Mouse (Mus musculus) olfactory bulb, adult 2 months (tissue): ENCODE measurements around the gene Efcab8. TPM values are rescaled to one million over a fixed set of nuclear protein-coding genes. Genes with fewer than 3 reads are reported as not detected.
"Not testable (repeated sequence)": the region's sequence is repeated elsewhere in the genome, so short reads cannot be mapped to it uniquely, and the experiment has no call there.

Experiments
- H3K27ac ChIP-seq: fragments of 200-500 bp; 2 replicates; pipeline ENCODE4 v1.5.1; 2012; ENCODE audit warnings: low read depth, low read length; ENCODE audit not compliant: insufficient read depth
- H3K4me1 ChIP-seq: fragments of 200-500 bp; 2 replicates; pipeline ENCODE4 v1.6.1; 2012; ENCODE audit warnings: low read length; ENCODE audit not compliant: control insufficient read depth, insufficient read depth
- H3K4me3 ChIP-seq: fragments of 200-500 bp; 2 replicates; pipeline ENCODE4 v1.5.1; 2012; ENCODE audit warnings: mild to moderate bottlenecking, low read depth, low read length, moderate library complexity; ENCODE audit not compliant: insufficient read depth
- CTCF ChIP-seq: fragments of 200-500 bp; IDR thresholded peaks from 2 replicates; pipeline ENCODE4 v1.5.1; 2012; ENCODE audit warnings: low read depth, mild to moderate bottlenecking, low read length, moderate library complexity; ENCODE audit not compliant: insufficient read depth
- POLR2A ChIP-seq: fragments of 200-500 bp; IDR thresholded peaks from 2 replicates; pipeline ENCODE4 v1.6.1; 2012; ENCODE audit warnings: mild to moderate bottlenecking, low read depth, low read length, moderate library complexity; ENCODE audit not compliant: insufficient read depth
- WGBS: fragments of 180-500 bp; shearing (Covaris S2); methylation state at CpG from one replicate; pipeline ENCODE4 v1.1.7; 2018; 5-methylcytosine and 5-hydroxymethylcytosine counted together
- polyA plus RNA-seq: library from polyadenylated mRNA; stranded (reverse); fragments of >200 nt; gene quantifications from 2 replicates; pipeline ENCODE4 v1.2.4, GENCODE M21; 2012; ENCODE audit warnings: low replicate concordance; ENCODE audit not compliant: missing spikeins, insufficient read depth, insufficient read length

Gene Efcab8
- polyA plus RNA-seq, 1 experiment: not detected

DNA sequence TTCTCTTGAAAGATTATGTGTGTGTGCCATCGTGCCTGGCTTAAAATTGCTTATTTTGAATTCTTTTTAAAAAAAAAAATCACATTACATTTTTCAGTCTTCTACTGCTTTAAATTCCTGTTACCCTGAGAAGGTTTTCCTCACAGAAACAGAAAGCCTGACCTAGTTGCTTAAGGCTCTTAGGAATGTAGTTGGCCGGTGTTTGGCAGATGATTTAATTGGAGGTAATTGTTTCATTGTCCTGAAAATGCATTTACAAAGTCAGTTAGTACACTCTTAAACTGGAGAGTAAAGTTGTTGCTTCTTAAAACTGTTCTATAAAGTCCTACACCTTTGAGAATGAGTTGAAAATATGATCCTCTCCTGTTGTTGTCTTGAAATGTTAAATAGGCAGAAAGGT is 10.8 kb upstream of the Efcab8 start:
- H3K27ac ChIP-seq: no peak overlapping the region
- TF ChIP-seq CTCF (no peak), POLR2A (no peak)
- H3K4me1 ChIP-seq: no peaks in the 10 kb centered on the region
- H3K4me3 ChIP-seq: no peak overlapping the region
- 44% methylated on average over 2 of the region's 2 CpGs for WGBS

GRCm38 (mm10) chr2:153772950-153773349 is 6.8 kb upstream of the Efcab8 start:
- no peak overlapping the region for H3K27ac ChIP-seq
- TF ChIP-seq CTCF (no peak), POLR2A (no peak)
- 96% methylated on average over 4 of the region's 4 CpGs for WGBS
- H3K4me3 ChIP-seq: no peak overlapping the region
- H3K4me1 ChIP-seq: no peaks in the 10 kb centered on the region

DNA sequence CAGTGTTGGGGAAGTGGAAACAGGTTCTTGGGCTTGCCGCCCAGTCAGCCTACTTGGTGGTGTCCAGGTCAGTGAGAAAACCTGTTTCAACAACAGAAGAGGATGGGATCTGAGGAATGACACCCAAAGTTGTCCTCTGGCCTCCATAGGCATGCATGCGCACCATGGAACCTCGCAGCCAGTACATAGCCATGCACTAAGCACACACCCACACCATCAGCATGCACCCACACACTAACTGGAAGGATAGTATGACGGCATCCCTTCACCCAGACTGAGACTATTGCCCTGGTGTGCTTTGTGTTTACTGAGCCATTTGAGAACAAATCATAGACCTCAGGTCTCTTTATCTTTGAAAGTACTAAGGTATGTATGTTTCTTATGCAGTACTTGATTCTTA is 4.3 kb upstream of the Efcab8 start:
- no peak overlapping the region for H3K27ac ChIP-seq
- TF ChIP-seq POLR2A (no peak), CTCF (no peak)
- 87% methylated on average over 4 of the region's 4 CpGs for WGBS
- peaks cover 10% of the 10 kb centered on the region for H3K4me1 ChIP-seq
- H3K4me3 ChIP-seq: no peak overlapping the region

DNA sequence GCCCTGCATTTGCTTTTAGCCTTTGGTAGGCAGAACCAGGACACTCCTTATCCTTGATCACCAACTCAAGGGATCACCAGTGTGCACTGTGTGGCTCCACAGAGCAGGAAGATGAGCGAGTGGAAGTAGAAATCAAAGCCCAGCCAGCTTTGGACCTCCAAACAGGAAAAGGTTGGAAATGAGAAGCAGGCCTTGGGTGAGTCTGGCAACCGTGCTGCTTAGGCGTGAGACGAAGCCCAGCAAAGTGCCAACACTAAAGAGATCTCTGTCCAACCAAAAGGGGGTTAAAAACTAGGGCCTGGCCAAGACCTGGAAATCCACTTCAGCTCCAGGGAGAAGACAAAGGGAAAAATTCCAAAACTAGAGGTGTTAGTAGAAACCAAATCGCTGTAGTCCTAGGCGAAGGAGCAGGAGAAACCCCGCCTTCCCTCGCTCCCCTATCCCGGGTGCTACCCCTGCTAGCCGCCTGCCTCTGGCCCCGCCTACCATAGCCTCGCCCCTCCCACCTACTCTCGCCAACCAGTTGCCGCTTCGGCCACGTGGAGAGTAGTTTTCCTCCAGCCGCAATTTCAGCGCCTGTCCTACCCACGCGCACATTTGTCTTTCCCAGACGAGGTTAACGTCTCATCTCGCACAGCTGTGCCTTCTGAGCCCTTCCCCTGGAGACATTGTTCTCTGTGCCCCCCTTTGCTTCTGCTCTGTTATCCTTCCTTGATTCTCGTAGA is 931 bp upstream of the Efcab8 start:
- Histone ChIP-seq H3K27ac (no peak overlapping the region; the same call in 1 of the 2 replicates), H3K4me1 (peaks cover 10% of the 10 kb centered on the region), H3K4me3 (peak overlapping the region; percentile 36)
- WGBS: 8% methylated on average over 24 of the region's 24 CpGs
- TF ChIP-seq POLR2A (no peak), CTCF (no peak)

DNA sequence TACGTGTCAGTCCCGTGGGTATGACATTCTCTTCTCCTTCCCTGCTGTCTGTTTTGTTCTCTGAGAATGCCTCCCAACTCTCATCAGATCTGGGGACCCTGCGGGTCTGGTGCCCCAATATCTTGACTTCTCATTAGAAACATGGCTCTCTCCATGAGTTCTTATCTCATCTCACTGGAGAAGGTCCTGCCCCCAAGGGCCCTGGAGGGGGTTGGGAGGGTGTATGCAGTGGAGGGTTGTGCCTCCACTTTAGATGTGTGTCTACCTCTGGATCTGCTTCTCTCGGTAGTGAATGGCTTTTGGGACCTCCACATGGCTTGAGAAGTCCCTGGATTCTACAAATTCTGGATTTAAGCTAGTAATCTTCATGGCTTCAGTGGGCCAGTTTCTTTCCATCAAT is 1.4 kb downstream of the Efcab8 start:
- no peak overlapping the region for H3K27ac ChIP-seq
- H3K4me3 ChIP-seq: no peak overlapping the region
- no peak for TF ChIP-seq CTCF
- no peak for TF ChIP-seq POLR2A
- 89% methylated on average over 4 of the region's 4 CpGs for WGBS
- H3K4me1 ChIP-seq: peaks cover 10% of the 10 kb centered on the region

GRCm38 (mm10) chr2:153784668-153785067 is 4.9 kb downstream of the Efcab8 start:
- 84% methylated on average over 2 of the region's 2 CpGs for WGBS
- TF ChIP-seq POLR2A (no peak), CTCF (no peak)
- no peak overlapping the region for H3K4me3 ChIP-seq
- H3K27ac ChIP-seq: no peak overlapping the region
- H3K4me1 ChIP-seq: no peaks in the 10 kb centered on the region

- no peaks in the 10 kb centered on the region for H3K4me1 ChIP-seq
- no peak for TF ChIP-seq POLR2A
- TF ChIP-seq CTCF: no peak
- H3K27ac ChIP-seq: no peak overlapping the region
- H3K4me3 ChIP-seq: no peak overlapping the region
Measured at GRCm38 (mm10) chr2:153793366-153793765, 13.6 kb downstream of the Efcab8 start.

DNA sequence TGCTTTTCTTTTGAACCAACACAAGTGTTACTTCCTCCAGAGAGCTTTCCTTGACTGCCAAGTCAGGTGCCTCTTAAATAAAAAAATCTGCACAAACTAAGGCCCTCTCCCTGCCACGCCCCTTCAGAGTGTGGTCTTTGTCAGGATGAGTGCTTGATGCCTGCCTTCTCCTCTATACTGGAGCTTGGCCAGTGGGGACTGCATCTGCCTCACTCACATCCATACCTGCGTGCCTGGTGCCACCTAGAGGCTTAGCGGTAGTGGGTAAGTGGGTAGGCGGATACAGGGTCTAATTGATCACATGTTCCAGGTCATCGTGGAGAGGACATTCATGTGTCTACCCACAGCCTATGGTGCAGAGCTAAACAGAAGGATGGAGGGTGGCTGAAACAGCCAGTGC is 15.4 kb downstream of the Efcab8 start:
- H3K4me3 ChIP-seq: no peak overlapping the region
- 63% methylated on average over 5 of the region's 5 CpGs for WGBS
- TF ChIP-seq POLR2A (no peak), CTCF (no peak)
- H3K4me1 ChIP-seq: no peaks in the 10 kb centered on the region
- no peak overlapping the region for H3K27ac ChIP-seq

- not testable (repeated sequence) for H3K4me3 ChIP-seq, H3K27ac ChIP-seq, H3K4me1 ChIP-seq
Measured at GRCm38 (mm10) chr2:153807464-153807863, 27.7 kb downstream of the Efcab8 start.

- Histone ChIP-seq H3K4me3 (no peak overlapping the region), H3K27ac (no peak overlapping the region), H3K4me1 (no peaks in the 10 kb centered on the region)
- WGBS: 84% methylated on average over 8 of the region's 8 CpGs
- TF ChIP-seq CTCF: no peak
- no peak for TF ChIP-seq POLR2A
Measured at GRCm38 (mm10) chr2:153808146-153808545, 28.4 kb downstream of the Efcab8 start.
